Mouse (Mus musculus): ENCODE data around the gene Fmod.

The Fmod gene

GRCm38 (mm10) chr1:134037172-134037571 is at the start of gene Fmod:
Gene Fmod (plus strand): TSS chr1:134037254.
- DNase-seq (ENCODE audit: low spot score) = no peak

GRCm38 (mm10) chr1:133988845-133989244 is 48.2 kb upstream of the Fmod start:
- DNase-seq (ENCODE audit: low spot score) = no peak

- DNase-seq (ENCODE audit: low spot score) = no peak
These were observed 45.8 kb upstream of the Fmod start for GRCm38 (mm10) chr1:133991277-133991676.

- no peak for DNase-seq (ENCODE audit: low spot score)
These were observed 31.6 kb upstream of the Fmod start for GRCm38 (mm10) chr1:134005490-134005889.

GRCm38 (mm10) chr1:134006105-134006764 is 30.8 kb upstream of the Fmod start:
- no peak for DNase-seq (ENCODE audit: low spot score)

- DNase-seq (ENCODE audit: low spot score) = no peak
These were observed 12.6 kb upstream of the Fmod start for GRCm38 (mm10) chr1:134024293-134024971.

GRCm38 (mm10) chr1:134025975-134026374 is 11.1 kb upstream of the Fmod start:
- no peak for DNase-seq (ENCODE audit: low spot score)

- no peak for DNase-seq (ENCODE audit: low spot score)
These were observed 10.3 kb upstream of the Fmod start for GRCm38 (mm10) chr1:134026741-134027140.

GRCm38 (mm10) chr1:134028161-134028846 is 8.8 kb upstream of the Fmod start:
- DNase-seq (ENCODE audit: low spot score) = no peak

GRCm38 (mm10) chr1:134036492-134036891 is 562 bp upstream of the Fmod start:
- no peak for DNase-seq (ENCODE audit: low spot score)

GRCm38 (mm10) chr1:134038336-134038735 is 1.3 kb downstream of the Fmod start:
- DNase-seq (ENCODE audit: low spot score) = no peak

- DNase-seq (ENCODE audit: low spot score) = no peak
These were observed 2.3 kb downstream of the Fmod start for GRCm38 (mm10) chr1:134039361-134039760.

- no peak for DNase-seq (ENCODE audit: low spot score)
These were observed 4.8 kb downstream of the Fmod start for GRCm38 (mm10) chr1:134041900-134042299.

- DNase-seq (ENCODE audit: low spot score) = no peak
These were observed 5.3 kb downstream of the Fmod start for GRCm38 (mm10) chr1:134042341-134042740.

GRCm38 (mm10) chr1:134044805-134045204 is 7.8 kb downstream of the Fmod start:
- DNase-seq (ENCODE audit: low spot score) = no peak

- DNase-seq (ENCODE audit: low spot score) = peak; percentile 33
These were observed 8.9 kb downstream of the Fmod start for GRCm38 (mm10) chr1:134045971-134046370.

GRCm38 (mm10) chr1:134046387-134046786 is 9.3 kb downstream of the Fmod start:
- no peak for DNase-seq (ENCODE audit: low spot score)

GRCm38 (mm10) chr1:134047431-134047830 is 10.4 kb downstream of the Fmod start:
- no peak for DNase-seq (ENCODE audit: low spot score)

- DNase-seq (ENCODE audit: low spot score) = peak; percentile 72
These were observed 11.7 kb downstream of the Fmod start for GRCm38 (mm10) chr1:134048759-134049158.

- DNase-seq (ENCODE audit: low spot score) = no peak
These were observed 12.5 kb downstream of the Fmod start for GRCm38 (mm10) chr1:134049542-134049941.

- peak; percentile 82 for DNase-seq (ENCODE audit: low spot score)
These were observed 16.2 kb downstream of the Fmod start for GRCm38 (mm10) chr1:134053207-134053606.

- no peak for DNase-seq (ENCODE audit: low spot score)
These were observed 18.0 kb downstream of the Fmod start for GRCm38 (mm10) chr1:134055058-134055457.

- DNase-seq (ENCODE audit: low spot score) = no peak
These were observed 18.7 kb downstream of the Fmod start for GRCm38 (mm10) chr1:134055666-134056245.
